Mouse (Mus musculus): Measurements from ENCODE around the gene Creb3l1.

DNA sequence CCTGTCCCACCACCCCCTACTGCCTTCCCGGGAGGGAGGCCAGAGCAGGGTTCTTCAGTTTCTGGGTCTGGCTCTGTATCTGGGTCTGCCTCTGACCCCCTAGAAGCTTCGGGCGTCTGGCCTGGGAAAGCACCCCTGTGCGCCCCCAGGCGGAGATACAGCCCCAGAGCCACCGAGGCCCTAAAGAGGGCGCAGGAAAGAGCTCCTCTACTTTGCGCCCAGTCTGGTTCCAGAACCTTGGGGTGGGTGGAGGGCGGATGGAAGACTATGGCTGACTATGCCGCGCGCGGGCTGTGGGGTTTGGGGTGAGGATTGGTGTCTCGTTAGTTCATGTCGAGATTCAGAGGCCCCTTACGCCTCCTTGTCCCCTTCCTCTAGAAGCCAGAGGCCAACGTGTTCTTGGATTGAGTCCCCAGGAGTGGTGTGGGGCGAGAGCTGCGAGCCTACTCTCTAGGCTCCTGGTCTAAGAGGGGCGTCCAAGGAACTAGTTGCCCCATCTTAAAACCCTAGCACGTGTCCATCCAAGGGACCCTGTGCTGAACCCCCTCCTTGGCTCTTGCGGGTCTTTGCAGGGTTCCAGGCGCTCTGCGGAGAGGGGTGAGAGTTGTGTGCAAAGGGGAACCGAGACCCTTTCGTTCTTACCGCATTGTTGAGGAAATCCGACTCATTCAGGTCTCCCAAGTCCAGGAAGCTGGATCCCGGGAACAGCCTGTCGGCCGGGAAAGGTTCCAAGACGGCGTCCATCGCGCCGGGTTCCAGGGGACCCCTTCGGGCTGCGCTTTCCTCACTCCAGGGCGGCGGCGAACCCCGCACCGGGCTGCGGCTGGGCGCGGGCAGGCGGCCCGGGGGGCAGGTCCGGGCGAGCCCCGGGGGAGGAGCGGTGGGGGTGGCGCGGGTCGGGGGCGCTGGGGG, 684 bp downstream of the Creb3l1 start:
- TF ChIP-seq CTCF (conservative IDR thresholded peaks at IDR 0.05; ENCODE audit: insufficient read depth, insufficient read length, low read depth, low read length) (peak; percentile 32; the same call in 1 of the 2 replicates), POLR2A (IDR thresholded peaks at IDR 0.05; ENCODE audit: low read depth, low read length) (no peak)
